Mouse (Mus musculus): ENCODE data around the gene Runx2.

- TF ChIP-seq CTCF (IDR thresholded peaks at IDR 0.05; ENCODE audit: borderline replicate concordance, insufficient read depth, low read length) (no peak), POLR2A (IDR thresholded peaks at IDR 0.05; ENCODE audit: low read depth, low read length) (no peak)
These were observed 306.3 kb downstream of the Runx2 start for GRCm38 (mm10) chr17:44508198-44508715.

Data from embryonic fibroblast, embryonic 13.5 days (primary cell).